Mouse (Mus musculus) lung, postnatal 4 days (tissue): Measurements from ENCODE around the gene Rps6.
"Not testable (repeated sequence)": the region's sequence is repeated elsewhere in the genome, so short reads cannot be mapped to it uniquely, and the experiment has no call there.

Experiments used
- DNase-seq, 2 experiments: peaks; one replicate each; pipeline ENCODE4 v3.0.0; 2021

The Rps6 gene

GRCm38 (mm10) chr4:86851331-86851730 lies 5.9 kb downstream of the Rps6 start:
- no peak for DNase-seq

GRCm38 (mm10) chr4:86847246-86847645 lies 10.0 kb downstream of the Rps6 start:
- no peak for DNase-seq

- DNase-seq, result no peak
Measured at GRCm38 (mm10) chr4:86845384-86845783, 11.8 kb downstream of the Rps6 start.

- not testable (repeated sequence) for DNase-seq
Measured at GRCm38 (mm10) chr4:86841141-86841540, 16.1 kb downstream of the Rps6 start.

- DNase-seq, result no peak
Measured at GRCm38 (mm10) chr4:86831896-86832295, 25.3 kb downstream of the Rps6 start.

- DNase-seq, result no peak
Measured at GRCm38 (mm10) chr4:86825143-86825542, 32.1 kb downstream of the Rps6 start.

GRCm38 (mm10) chr4:86823169-86823568 lies 34.0 kb downstream of the Rps6 start:
- DNase-seq, result peak in 1 of 2 experiments; percentile 70

GRCm38 (mm10) chr4:86814850-86815249 lies 42.4 kb downstream of the Rps6 start:
- DNase-seq, result no peak

- no peak for DNase-seq
Measured at GRCm38 (mm10) chr4:86810604-86811003, 46.6 kb downstream of the Rps6 start.
